Mouse (Mus musculus) megakaryocyte, embryonic 14.5 days (primary cell): ENCODE data around the gene Zfp691.

Source experiments
- FLI1 ChIP-seq: IDR thresholded peaks from 2 replicates; pipeline ENCODE4 v1.6.1; 2012; ENCODE audit warnings: low read length, inconsistent platforms, mixed read lengths
- GATA1 ChIP-seq: IDR thresholded peaks from 3 replicates; pipeline ENCODE4 v1.6.1; 2012; ENCODE audit warnings: mixed read lengths, low read length, inconsistent platforms, borderline replicate concordance

- TF ChIP-seq GATA1 (no peak), FLI1 (no peak)
Observed at GRCm38 (mm10) chr4:119138171-119138570, 35.8 kb downstream of the Zfp691 start.
